Mouse (Mus musculus): ENCODE data around the gene Cbl. TPM values are rescaled to one million over a fixed set of nuclear protein-coding genes. Genes with fewer than 3 reads are reported as not detected.

Cbl gene
- polyA plus RNA-seq, 1 experiment from 2014 or later: 12.7 TPM

- no peak for ATAC-seq (ENCODE audit: insufficient number of reproducible peaks, insufficient read depth, low FRiP score, low read depth)
- 47% methylated on average over 2 of the region's 2 CpGs for WGBS
- H3K9me3 ChIP-seq (ENCODE audit: control insufficient read depth, low read length): no peaks in the 10 kb centered on the region
Measured at GRCm38 (mm10) chr9:44240399-44240798, 6.5 kb upstream of the Cbl start, which contains the start of gene Ccdc153. TSS of gene Ccdc153 (plus strand) at chr9:44240676.

GRCm38 (mm10) chr9:44239447-44239846 is 5.6 kb upstream of the Cbl start:
- Histone ChIP-seq H3K9me3 (ENCODE audit: control insufficient read depth, low read length) (no peaks in the 10 kb centered on the region), H3K36me3 (ENCODE audit: control insufficient read depth, insufficient read depth, low read length) (no peaks in the 10 kb centered on the region), H3K4me1 (ENCODE audit: control insufficient read depth in 2 of 2, insufficient read depth in 2 of 2, low read length in 2 of 2) (0 out of 4 replicates have a peak, but pooled peaks cover 0 to 1% of the 10 kb centered on the region in 2 experiments), H3K27me3 (ENCODE audit: control insufficient read depth, insufficient read depth, low read length) (no peaks in the 10 kb centered on the region), H3K4me2 (ENCODE audit: low read length) (no peak overlapping the region), H3K4me3 (ENCODE audit: control insufficient read depth in 1 of 2, insufficient read depth in 1 of 2, low read depth in 1 of 2, low read length in 2 of 2) (no peak overlapping the region), H3K27ac (replicated peaks in 1 of 2; ENCODE audit: control insufficient read depth in 1 of 2, insufficient read depth in 1 of 2, low read depth in 2 of 2, low read length in 2 of 2) (no peak overlapping the region), H3K9ac (ENCODE audit: low read length) (no peak overlapping the region)
- ATAC-seq (ENCODE audit: insufficient number of reproducible peaks, insufficient read depth, low FRiP score, low read depth): no peak
- WGBS: 9% methylated on average over 5 of the region's 5 CpGs

More at GRCm38 (mm10) chr9:44240399-44240798, 6.5 kb upstream of the Cbl start, which contains the start of gene Ccdc153:
- Histone ChIP-seq H3K36me3 (ENCODE audit: control insufficient read depth, insufficient read depth, low read length) (no peaks in the 10 kb centered on the region), H3K9ac (ENCODE audit: low read length) (no peak within 1 kb of the TSS), H3K27me3 (ENCODE audit: control insufficient read depth, insufficient read depth, low read length) (no peaks in the 10 kb centered on the region), H3K4me1 (ENCODE audit: control insufficient read depth in 2 of 2, insufficient read depth in 2 of 2, low read length in 2 of 2) (no peaks in the 10 kb centered on the region), H3K4me3 (ENCODE audit: control insufficient read depth in 1 of 2, insufficient read depth in 1 of 2, low read depth in 1 of 2, low read length in 2 of 2) (no peak within 1 kb of the TSS), H3K4me2 (ENCODE audit: low read length) (no peak within 1 kb of the TSS), H3K27ac (replicated peaks in 1 of 2; ENCODE audit: control insufficient read depth in 1 of 2, insufficient read depth in 1 of 2, low read depth in 2 of 2, low read length in 2 of 2) (no peak within 1 kb of the TSS)

GRCm38 (mm10) chr9:44238501-44239190 is 4.8 kb upstream of the Cbl start:
- Histone ChIP-seq H3K4me2 (ENCODE audit: low read length) (no peak overlapping the region), H3K9me3 (ENCODE audit: control insufficient read depth, low read length) (no peaks in the 10 kb centered on the region), H3K4me1 (ENCODE audit: control insufficient read depth in 2 of 2, insufficient read depth in 2 of 2, low read length in 2 of 2) (0 out of 4 replicates have a peak, but pooled peaks cover 0 to 2% of the 10 kb centered on the region in 2 experiments), H3K27me3 (ENCODE audit: control insufficient read depth, insufficient read depth, low read length) (no peaks in the 10 kb centered on the region), H3K27ac (replicated peaks in 1 of 2; ENCODE audit: control insufficient read depth in 1 of 2, insufficient read depth in 1 of 2, low read depth in 2 of 2, low read length in 2 of 2) (no peak overlapping the region), H3K9ac (ENCODE audit: low read length) (no peak overlapping the region), H3K36me3 (ENCODE audit: control insufficient read depth, insufficient read depth, low read length) (no peaks in the 10 kb centered on the region), H3K4me3 (ENCODE audit: control insufficient read depth in 1 of 2, insufficient read depth in 1 of 2, low read depth in 1 of 2, low read length in 2 of 2) (no peak overlapping the region)
- 74% methylated on average over 17 of the region's 17 CpGs for WGBS
- ATAC-seq (ENCODE audit: insufficient number of reproducible peaks, insufficient read depth, low FRiP score, low read depth): no peak

DNA sequence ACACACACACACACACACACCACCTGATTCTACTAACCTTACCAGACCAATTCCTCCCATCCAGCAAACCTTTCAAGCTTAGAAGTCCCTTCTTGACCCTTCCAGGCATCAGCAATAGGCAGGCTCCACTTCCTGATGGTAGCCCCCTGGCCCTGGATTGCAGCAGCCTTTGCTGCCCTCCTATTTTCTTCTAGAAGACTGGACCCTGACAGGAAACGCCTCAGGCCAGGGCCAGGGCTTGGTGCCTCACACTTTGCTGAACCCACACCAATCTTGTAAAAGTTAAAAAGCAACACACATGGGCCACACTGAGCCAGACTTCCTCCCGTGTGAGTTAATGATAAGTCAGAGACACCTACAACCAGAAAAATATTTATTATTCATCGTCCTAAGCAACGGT is 3.3 kb upstream of the Cbl start:
- H3K9me3 ChIP-seq (ENCODE audit: control insufficient read depth, low read length): no peaks in the 10 kb centered on the region
- H3K4me2 ChIP-seq (ENCODE audit: low read length): no peak overlapping the region
- H3K27me3 ChIP-seq (ENCODE audit: control insufficient read depth, insufficient read depth, low read length): no peaks in the 10 kb centered on the region
- H3K36me3 ChIP-seq (ENCODE audit: control insufficient read depth, insufficient read depth, low read length): no peaks in the 10 kb centered on the region
- no peak overlapping the region for H3K4me3 ChIP-seq (ENCODE audit: control insufficient read depth in 1 of 2, insufficient read depth in 1 of 2, low read depth in 1 of 2, low read length in 2 of 2)
- no peak for ATAC-seq (ENCODE audit: insufficient number of reproducible peaks, insufficient read depth, low FRiP score, low read depth)
- 65% methylated on average over 4 of the region's 4 CpGs for WGBS
- peaks cover 0 to 7% of the 10 kb centered on the region in 2 experiments; a peak in 2 of 4 replicates for H3K4me1 ChIP-seq (ENCODE audit: control insufficient read depth in 2 of 2, insufficient read depth in 2 of 2, low read length in 2 of 2)
- H3K27ac ChIP-seq (replicated peaks in 1 of 2; ENCODE audit: control insufficient read depth in 1 of 2, insufficient read depth in 1 of 2, low read depth in 2 of 2, low read length in 2 of 2): no peak overlapping the region
- H3K9ac ChIP-seq (ENCODE audit: low read length): no peak overlapping the region

- no peaks in the 10 kb centered on the region for H3K36me3 ChIP-seq (ENCODE audit: control insufficient read depth, insufficient read depth, low read length)
- no peak overlapping the region for H3K4me2 ChIP-seq (ENCODE audit: low read length)
- no peak overlapping the region for H3K9ac ChIP-seq (ENCODE audit: low read length)
- no peak for ATAC-seq (ENCODE audit: insufficient number of reproducible peaks, insufficient read depth, low FRiP score, low read depth)
- WGBS: 60% methylated on average over 4 of the region's 4 CpGs
- no peak overlapping the region for H3K27ac ChIP-seq (replicated peaks in 1 of 2; ENCODE audit: control insufficient read depth in 1 of 2, insufficient read depth in 1 of 2, low read depth in 2 of 2, low read length in 2 of 2)
- H3K27me3 ChIP-seq (ENCODE audit: control insufficient read depth, insufficient read depth, low read length): no peaks in the 10 kb centered on the region
- peaks cover 2 to 12% of the 10 kb centered on the region in 2 experiments; a peak in 3 of 4 replicates for H3K4me1 ChIP-seq (ENCODE audit: control insufficient read depth in 2 of 2, insufficient read depth in 2 of 2, low read length in 2 of 2)
- H3K9me3 ChIP-seq (ENCODE audit: control insufficient read depth, low read length): no peaks in the 10 kb centered on the region
- no peak overlapping the region for H3K4me3 ChIP-seq (ENCODE audit: control insufficient read depth in 1 of 2, insufficient read depth in 1 of 2, low read depth in 1 of 2, low read length in 2 of 2)
Measured at GRCm38 (mm10) chr9:44236601-44237000, 2.8 kb upstream of the Cbl start.

- Histone ChIP-seq H3K27me3 (ENCODE audit: control insufficient read depth, insufficient read depth, low read length) (no peaks in the 10 kb centered on the region), H3K4me1 (ENCODE audit: control insufficient read depth in 2 of 2, insufficient read depth in 2 of 2, low read length in 2 of 2) (peaks cover 5 to 21% of the 10 kb centered on the region in 2 experiments), H3K36me3 (ENCODE audit: control insufficient read depth, insufficient read depth, low read length) (no peaks in the 10 kb centered on the region), H3K27ac (replicated peaks in 1 of 2; ENCODE audit: control insufficient read depth in 1 of 2, insufficient read depth in 1 of 2, low read depth in 2 of 2, low read length in 2 of 2) (peak overlapping the region; percentile 8 to 68), H3K4me2 (ENCODE audit: low read length) (peak overlapping the region; percentile 68), H3K4me3 (ENCODE audit: control insufficient read depth in 1 of 2, insufficient read depth in 1 of 2, low read depth in 1 of 2, low read length in 2 of 2) (peak overlapping the region; percentile 39 to 78), H3K9me3 (ENCODE audit: control insufficient read depth, low read length) (no peaks in the 10 kb centered on the region), H3K9ac (ENCODE audit: low read length) (peak overlapping the region; percentile 47)
- WGBS: 22% methylated on average over 19 of the region's 19 CpGs
- ATAC-seq (ENCODE audit: insufficient number of reproducible peaks, insufficient read depth, low FRiP score, low read depth): no peak
Measured at GRCm38 (mm10) chr9:44234479-44235427, 904 bp upstream of the Cbl start.

DNA sequence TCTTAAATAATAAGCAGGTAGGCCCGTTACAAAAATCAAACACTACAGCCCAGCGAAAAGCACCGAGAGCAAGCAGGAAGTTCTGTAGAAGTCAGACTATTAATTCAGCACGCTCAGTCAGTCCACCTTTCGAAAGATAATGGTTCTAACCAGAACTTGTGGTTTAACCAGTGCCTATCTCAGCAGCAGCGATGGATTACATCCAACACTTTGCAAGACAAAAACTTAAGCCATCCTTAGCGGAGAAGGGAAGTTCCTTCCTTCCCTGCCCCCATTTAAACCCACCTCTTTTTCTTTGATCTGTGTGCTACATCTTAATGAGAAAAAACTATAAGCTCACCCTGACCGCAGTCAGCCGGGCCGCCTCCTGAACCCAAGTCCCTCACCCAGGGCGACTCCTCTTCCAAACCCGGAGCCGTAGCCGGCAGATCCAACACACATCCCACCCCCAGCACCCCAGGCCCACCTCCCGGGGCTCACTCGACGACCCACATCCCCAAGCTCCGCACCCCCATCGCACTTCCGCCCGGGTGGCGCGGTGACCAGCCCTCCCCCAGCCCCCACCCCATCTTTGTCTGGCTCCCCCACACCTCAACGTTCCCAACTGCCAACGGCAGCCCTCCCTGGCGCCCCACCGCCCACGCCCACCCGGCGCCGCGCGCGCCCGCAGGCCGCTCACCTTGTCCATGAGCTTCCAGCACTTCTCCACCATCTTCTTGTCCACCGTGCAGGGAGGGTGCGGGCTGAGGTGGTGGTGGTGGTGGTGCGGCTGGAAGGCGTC is 638 bp downstream of the Cbl start:
- ATAC-seq (ENCODE audit: insufficient number of reproducible peaks, insufficient read depth, low FRiP score, low read depth): peak; percentile 62

More for the DNA sequence above, 638 bp downstream of the Cbl start:
- no peaks in the 10 kb centered on the region for H3K9me3 ChIP-seq (ENCODE audit: control insufficient read depth, low read length)
- H3K9ac ChIP-seq (ENCODE audit: low read length): peak overlapping the region; percentile 90
- under 1% methylated on average over 40 of the region's 40 CpGs for WGBS
- H3K27me3 ChIP-seq (ENCODE audit: control insufficient read depth, insufficient read depth, low read length): no peaks in the 10 kb centered on the region
- H3K27ac ChIP-seq (replicated peaks in 1 of 2; ENCODE audit: control insufficient read depth in 1 of 2, insufficient read depth in 1 of 2, low read depth in 2 of 2, low read length in 2 of 2): peak overlapping the region; percentile 92
- no peaks in the 10 kb centered on the region for H3K36me3 ChIP-seq (ENCODE audit: control insufficient read depth, insufficient read depth, low read length)
- peaks cover 5 to 27% of the 10 kb centered on the region in 2 experiments for H3K4me1 ChIP-seq (ENCODE audit: control insufficient read depth in 2 of 2, insufficient read depth in 2 of 2, low read length in 2 of 2)
- H3K4me2 ChIP-seq (ENCODE audit: low read length): peak overlapping the region; percentile 82
- H3K4me3 ChIP-seq (ENCODE audit: control insufficient read depth in 1 of 2, insufficient read depth in 1 of 2, low read depth in 1 of 2, low read length in 2 of 2): peak overlapping the region; percentile 78 to 99
